Mouse (Mus musculus): ENCODE results near the gene Comtd1. TPM values are rescaled to one million over a fixed set of nuclear protein-coding genes. Genes with fewer than 3 reads are reported as not detected.

Gene Comtd1
- polyA plus RNA-seq, 1 experiment from 2014 or later = 11.8 TPM

GRCm38 (mm10) chr14:21811301-21811700 is 37.5 kb downstream of the Comtd1 start:
- no peak overlapping the region for H3K9ac ChIP-seq (ENCODE audit: low read length)
- DNase-seq (ENCODE audit: low spot score, missing footprints) (no peak), ATAC-seq (ENCODE audit: low FRiP score) (no peak)
- H3K36me3 ChIP-seq (ENCODE audit: control insufficient read depth, insufficient read depth, low read length) = no peaks in the 10 kb centered on the region
- H3K27ac ChIP-seq (ENCODE audit: low read depth, low read length) = no peak overlapping the region
- no peaks in the 10 kb centered on the region for H3K4me1 ChIP-seq (ENCODE audit: control insufficient read depth, insufficient read depth, low read length)
- H3K4me2 ChIP-seq = no peak overlapping the region
- WGBS = 83% methylated on average over 4 of the region's 4 CpGs
- H3K9me3 ChIP-seq (ENCODE audit: control insufficient read depth, low read length) = no peaks in the 10 kb centered on the region
- no peaks in the 10 kb centered on the region for H3K27me3 ChIP-seq (ENCODE audit: control insufficient read depth, insufficient read depth, low read length)
- H3K4me3 ChIP-seq (ENCODE audit: low read depth, low read length) = no peak overlapping the region

GRCm38 (mm10) chr14:21809418-21809817 is 39.4 kb downstream of the Comtd1 start:
- Histone ChIP-seq H3K36me3 (ENCODE audit: control insufficient read depth, insufficient read depth, low read length) (no peaks in the 10 kb centered on the region), H3K9me3 (ENCODE audit: control insufficient read depth, low read length) (no peaks in the 10 kb centered on the region), H3K9ac (ENCODE audit: low read length) (no peak overlapping the region), H3K27ac (ENCODE audit: low read depth, low read length) (no peak overlapping the region), H3K4me2 (no peak overlapping the region), H3K27me3 (ENCODE audit: control insufficient read depth, insufficient read depth, low read length) (no peaks in the 10 kb centered on the region), H3K4me3 (ENCODE audit: low read depth, low read length) (no peak overlapping the region), H3K4me1 (ENCODE audit: control insufficient read depth, insufficient read depth, low read length) (no peaks in the 10 kb centered on the region)
- DNase-seq (ENCODE audit: low spot score, missing footprints) = no peak
- WGBS = 97% methylated on average over 2 of the region's 2 CpGs
- no peak for ATAC-seq (ENCODE audit: low FRiP score)

GRCm38 (mm10) chr14:21808208-21808922 is 40.4 kb downstream of the Comtd1 start:
- ATAC-seq (ENCODE audit: low FRiP score) (no peak), DNase-seq (ENCODE audit: low spot score, missing footprints) (no peak)
- 90% methylated on average over 8 of the region's 8 CpGs for WGBS
- Histone ChIP-seq H3K4me1 (ENCODE audit: control insufficient read depth, insufficient read depth, low read length) (no peaks in the 10 kb centered on the region), H3K4me3 (ENCODE audit: low read depth, low read length) (no peak overlapping the region), H3K36me3 (ENCODE audit: control insufficient read depth, insufficient read depth, low read length) (no peaks in the 10 kb centered on the region), H3K9me3 (ENCODE audit: control insufficient read depth, low read length) (no peaks in the 10 kb centered on the region), H3K9ac (ENCODE audit: low read length) (no peak overlapping the region), H3K27me3 (ENCODE audit: control insufficient read depth, insufficient read depth, low read length) (no peaks in the 10 kb centered on the region), H3K27ac (ENCODE audit: low read depth, low read length) (no peak overlapping the region), H3K4me2 (no peak overlapping the region)

GRCm38 (mm10) chr14:21806631-21807160 is 42.1 kb downstream of the Comtd1 start:
- 89% methylated on average over 3 of the region's 3 CpGs for WGBS

GRCm38 (mm10) chr14:21806203-21806602 is 42.6 kb downstream of the Comtd1 start:
- no peak overlapping the region for H3K9ac ChIP-seq (ENCODE audit: low read length)
- WGBS = 91% methylated on average over 2 of the region's 2 CpGs
- no peak overlapping the region for H3K4me2 ChIP-seq
- no peaks in the 10 kb centered on the region for H3K4me1 ChIP-seq (ENCODE audit: control insufficient read depth, insufficient read depth, low read length)
- H3K9me3 ChIP-seq (ENCODE audit: control insufficient read depth, low read length) = no peaks in the 10 kb centered on the region
- DNase-seq (ENCODE audit: low spot score, missing footprints) (no peak), ATAC-seq (ENCODE audit: low FRiP score) (no peak)
- no peak overlapping the region for H3K27ac ChIP-seq (ENCODE audit: low read depth, low read length)
- H3K36me3 ChIP-seq (ENCODE audit: control insufficient read depth, insufficient read depth, low read length) = no peaks in the 10 kb centered on the region
- H3K27me3 ChIP-seq (ENCODE audit: control insufficient read depth, insufficient read depth, low read length) = no peaks in the 10 kb centered on the region
- no peak overlapping the region for H3K4me3 ChIP-seq (ENCODE audit: low read depth, low read length)

More at GRCm38 (mm10) chr14:21806631-21807160, 42.1 kb downstream of the Comtd1 start:
- no peaks in the 10 kb centered on the region for H3K36me3 ChIP-seq (ENCODE audit: control insufficient read depth, insufficient read depth, low read length)
- DNase-seq (ENCODE audit: low spot score, missing footprints) (no peak), ATAC-seq (ENCODE audit: low FRiP score) (no peak)
- no peaks in the 10 kb centered on the region for H3K27me3 ChIP-seq (ENCODE audit: control insufficient read depth, insufficient read depth, low read length)
- no peak overlapping the region for H3K9ac ChIP-seq (ENCODE audit: low read length)
- no peak overlapping the region for H3K27ac ChIP-seq (ENCODE audit: low read depth, low read length)
- H3K9me3 ChIP-seq (ENCODE audit: control insufficient read depth, low read length) = no peaks in the 10 kb centered on the region
- H3K4me2 ChIP-seq = no peak overlapping the region
- H3K4me3 ChIP-seq (ENCODE audit: low read depth, low read length) = no peak overlapping the region
- H3K4me1 ChIP-seq (ENCODE audit: control insufficient read depth, insufficient read depth, low read length) = no peaks in the 10 kb centered on the region

- Histone ChIP-seq H3K4me1 (ENCODE audit: control insufficient read depth, insufficient read depth, low read length) (no peaks in the 10 kb centered on the region), H3K36me3 (ENCODE audit: control insufficient read depth, insufficient read depth, low read length) (no peaks in the 10 kb centered on the region), H3K9me3 (ENCODE audit: control insufficient read depth, low read length) (no peaks in the 10 kb centered on the region), H3K9ac (ENCODE audit: low read length) (no peak overlapping the region), H3K27ac (ENCODE audit: low read depth, low read length) (no peak overlapping the region), H3K4me3 (ENCODE audit: low read depth, low read length) (no peak overlapping the region), H3K27me3 (ENCODE audit: control insufficient read depth, insufficient read depth, low read length) (no peaks in the 10 kb centered on the region), H3K4me2 (no peak overlapping the region)
- 90% methylated on average over 6 of the region's 6 CpGs for WGBS
- no peak for DNase-seq (ENCODE audit: low spot score, missing footprints)
- no peak for ATAC-seq (ENCODE audit: low FRiP score)
Observed at GRCm38 (mm10) chr14:21802543-21803206, 46.1 kb downstream of the Comtd1 start.

- Histone ChIP-seq H3K27ac (ENCODE audit: low read depth, low read length) (no peak overlapping the region), H3K9ac (ENCODE audit: low read length) (no peak overlapping the region), H3K27me3 (ENCODE audit: control insufficient read depth, insufficient read depth, low read length) (no peaks in the 10 kb centered on the region), H3K36me3 (ENCODE audit: control insufficient read depth, insufficient read depth, low read length) (no peaks in the 10 kb centered on the region), H3K4me3 (ENCODE audit: low read depth, low read length) (no peak overlapping the region), H3K4me1 (ENCODE audit: control insufficient read depth, insufficient read depth, low read length) (no peaks in the 10 kb centered on the region), H3K9me3 (ENCODE audit: control insufficient read depth, low read length) (no peaks in the 10 kb centered on the region), H3K4me2 (no peak overlapping the region)
- DNase-seq (ENCODE audit: low spot score, missing footprints) (no peak), ATAC-seq (ENCODE audit: low FRiP score) (no peak)
- WGBS = 87% methylated on average over 7 of the region's 7 CpGs
Observed at GRCm38 (mm10) chr14:21801624-21802023, 47.2 kb downstream of the Comtd1 start.

- Histone ChIP-seq H3K36me3 (ENCODE audit: control insufficient read depth, insufficient read depth, low read length) (no peaks in the 10 kb centered on the region), H3K27me3 (ENCODE audit: control insufficient read depth, insufficient read depth, low read length) (no peaks in the 10 kb centered on the region), H3K4me2 (no peak overlapping the region), H3K27ac (ENCODE audit: low read depth, low read length) (no peak overlapping the region), H3K9me3 (ENCODE audit: control insufficient read depth, low read length) (no peaks in the 10 kb centered on the region), H3K9ac (ENCODE audit: low read length) (no peak overlapping the region), H3K4me1 (ENCODE audit: control insufficient read depth, insufficient read depth, low read length) (no peaks in the 10 kb centered on the region), H3K4me3 (ENCODE audit: low read depth, low read length) (no peak overlapping the region)
- no peak for DNase-seq (ENCODE audit: low spot score, missing footprints)
- no peak for ATAC-seq (ENCODE audit: low FRiP score)
- 96% methylated on average over 4 of the region's 4 CpGs for WGBS
Observed at GRCm38 (mm10) chr14:21800641-21801040, 48.1 kb downstream of the Comtd1 start.

All from midbrain, embryonic 11.5 days (tissue).